Mouse (Mus musculus) kidney, adult 18-20 months (tissue): ENCODE data around the gene Erg.

Experiments used
- DNase-seq: peaks from one replicate; pipeline ENCODE4 v3.0.0; 2021

The Erg gene

GRCm38 (mm10) chr16:95438848-95439540, 147.4 kb downstream of the Erg start:
- peak; percentile 33 for DNase-seq

GRCm38 (mm10) chr16:95436611-95437010, 149.8 kb downstream of the Erg start:
- no peak for DNase-seq

GRCm38 (mm10) chr16:95436051-95436450, 150.3 kb downstream of the Erg start:
- no peak for DNase-seq

- no peak for DNase-seq
Observed at GRCm38 (mm10) chr16:95434434-95434833, 152.0 kb downstream of the Erg start.

GRCm38 (mm10) chr16:95432540-95432971, 153.8 kb downstream of the Erg start:
- DNase-seq, result no peak

GRCm38 (mm10) chr16:95429851-95430250, 156.5 kb downstream of the Erg start:
- DNase-seq, result no peak

- DNase-seq, result no peak
Observed at GRCm38 (mm10) chr16:95428239-95428638, 158.2 kb downstream of the Erg start.

GRCm38 (mm10) chr16:95427512-95427911, 158.9 kb downstream of the Erg start:
- no peak for DNase-seq

- no peak for DNase-seq
Observed at GRCm38 (mm10) chr16:95422658-95423073, 163.7 kb downstream of the Erg start.

- no peak for DNase-seq
Observed at GRCm38 (mm10) chr16:95421235-95421886, 165.0 kb downstream of the Erg start.

GRCm38 (mm10) chr16:95415921-95416320, 170.5 kb downstream of the Erg start:
- no peak for DNase-seq

- DNase-seq, result no peak
Observed at GRCm38 (mm10) chr16:95415372-95415771, 171.0 kb downstream of the Erg start.

GRCm38 (mm10) chr16:95413401-95413959, 172.9 kb downstream of the Erg start:
- DNase-seq, result no peak

- no peak for DNase-seq
Observed at GRCm38 (mm10) chr16:95408096-95408495, 178.3 kb downstream of the Erg start.

GRCm38 (mm10) chr16:95405496-95405895, 180.9 kb downstream of the Erg start:
- DNase-seq, result no peak

GRCm38 (mm10) chr16:95403453-95403852, 182.9 kb downstream of the Erg start:
- DNase-seq, result peak; percentile 18

GRCm38 (mm10) chr16:95401869-95402268, 184.5 kb downstream of the Erg start:
- no peak for DNase-seq

- no peak for DNase-seq
Observed at GRCm38 (mm10) chr16:95398761-95399343, 187.5 kb downstream of the Erg start.

- DNase-seq, result no peak
Observed at GRCm38 (mm10) chr16:95390787-95391186, 195.6 kb downstream of the Erg start.

- no peak for DNase-seq
Observed at GRCm38 (mm10) chr16:95388811-95389529, 197.4 kb downstream of the Erg start.

- DNase-seq, result no peak
Observed at GRCm38 (mm10) chr16:95388292-95388691, 198.1 kb downstream of the Erg start.

GRCm38 (mm10) chr16:95387008-95387407, 199.4 kb downstream of the Erg start:
- DNase-seq, result no peak
